Mouse (Mus musculus) lung, embryonic 15.5 days (tissue): Measurements from ENCODE around the gene Gm4559. TPM values are rescaled to one million over a fixed set of nuclear protein-coding genes. Genes with fewer than 3 reads are reported as not detected.
"Not testable (repeated sequence)": the region's sequence is repeated elsewhere in the genome, so short reads cannot be mapped to it uniquely, and the experiment has no call there.

Source experiments
- ATAC-seq: fragments of 200-750 bp; cut with Nextera tagmentation; 2 replicates; pipeline ENCODE4 v1.8.0; 2017; ENCODE audit warnings: moderate number of reproducible peaks, borderline replicate concordance; ENCODE audit not compliant: low FRiP score, low TSS enrichment; ENCODE audit errors: extremely low read depth
- H3K27ac ChIP-seq: fragments of 300-500 bp; sonication (generic); 2 replicates; pipeline ENCODE4 v1.5.1; 2015; ENCODE audit warnings: moderate library complexity, mild to moderate bottlenecking, inconsistent platforms
- H3K27me3 ChIP-seq: fragments of 300-500 bp; sonication (generic); 2 replicates; pipeline ENCODE4 v1.6.1; 2015; ENCODE audit warnings: inconsistent platforms
- H3K36me3 ChIP-seq: fragments of 300-500 bp; sonication (generic); 2 replicates; pipeline ENCODE4 v1.6.1; 2015; ENCODE audit warnings: inconsistent platforms
- H3K4me1 ChIP-seq: fragments of 300-500 bp; sonication (generic); 2 replicates; pipeline ENCODE4 v1.6.1; 2015; ENCODE audit warnings: inconsistent platforms
- H3K4me2 ChIP-seq: fragments of 300-500 bp; sonication (generic); 2 replicates; pipeline ENCODE4 v1.6.1; 2015; ENCODE audit warnings: inconsistent platforms, mild to moderate bottlenecking, moderate library complexity
- H3K4me3 ChIP-seq: fragments of 300-500 bp; sonication (generic); 2 replicates; pipeline ENCODE4 v1.5.1; 2015; ENCODE audit warnings: mild to moderate bottlenecking, inconsistent platforms
- H3K9ac ChIP-seq: fragments of 300-500 bp; sonication (generic); 2 replicates; pipeline ENCODE4 v1.6.1; 2015; ENCODE audit warnings: inconsistent platforms
- H3K9me3 ChIP-seq: fragments of 300-500 bp; sonication (generic); 2 replicates; pipeline ENCODE4 v1.6.1; 2016; ENCODE audit warnings: inconsistent platforms
- WGBS: fragments of 180-500 bp; shearing (Covaris S2); methylation state at CpG from one replicate; pipeline ENCODE4 v1.1.7; 2015; 5-methylcytosine and 5-hydroxymethylcytosine counted together
- polyA plus RNA-seq: library from polyadenylated mRNA; unstranded; fragments of >200 nt; fragmentation: Nextera tagmentation; extraction: Ambion mirVana; gene quantifications from 2 replicates; pipeline ENCODE4 v1.2.1, GENCODE M21; 2015

Gm4559 gene
- polyA plus RNA-seq, 1 experiment from 2014 or later = not detected

DNA sequence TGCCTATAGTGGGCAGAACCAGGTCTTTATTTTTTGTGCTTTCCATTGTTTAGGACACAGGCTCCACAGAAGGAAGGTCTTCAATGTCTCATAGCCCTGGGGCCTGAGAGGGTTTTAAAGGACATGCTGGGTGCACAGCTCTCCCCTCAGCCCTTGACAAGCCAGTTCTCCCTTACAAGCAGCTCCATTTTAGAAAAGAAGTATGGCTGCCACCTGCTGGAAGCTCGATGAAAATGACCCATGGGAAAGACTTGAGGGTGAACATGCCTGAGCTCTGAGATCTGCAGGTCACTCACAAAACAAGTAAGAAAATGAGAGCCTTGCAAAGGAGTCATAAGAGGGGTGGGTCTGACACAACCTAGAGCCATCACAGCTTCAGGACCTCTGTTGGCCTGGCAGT, 24.3 kb downstream of the Gm4559 start:
- no peaks in the 10 kb centered on the region for H3K9me3 ChIP-seq
- H3K36me3 ChIP-seq = no peaks in the 10 kb centered on the region
- H3K4me2 ChIP-seq = no peak overlapping the region
- H3K4me1 ChIP-seq = no peaks in the 10 kb centered on the region
- no peak for ATAC-seq
- H3K27me3 ChIP-seq = no peaks in the 10 kb centered on the region
- WGBS = 0% methylated on average over 1 of the region's 1 CpGs
- no peak overlapping the region for H3K27ac ChIP-seq
- H3K9ac ChIP-seq = no peak overlapping the region
- H3K4me3 ChIP-seq = no peak overlapping the region

DNA sequence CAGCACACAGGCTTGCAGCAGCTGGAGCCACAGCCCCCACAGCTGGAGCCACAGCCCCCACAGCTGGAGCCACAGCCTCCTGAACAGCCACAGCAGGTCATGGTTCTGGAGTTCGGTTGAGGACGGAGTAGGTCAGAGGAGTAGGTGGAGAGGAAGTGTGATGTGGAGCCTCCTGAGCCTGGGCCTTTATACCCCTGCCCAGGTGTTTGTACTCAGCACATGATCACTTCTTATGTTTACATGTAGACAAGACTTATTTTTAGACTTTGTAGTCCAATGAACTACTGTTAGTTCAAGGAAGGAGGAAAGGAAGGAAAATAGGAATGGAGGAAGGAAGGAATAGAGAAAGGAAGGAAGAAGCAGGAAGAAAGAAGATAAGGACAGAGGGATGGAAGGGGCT, 33.2 kb downstream of the Gm4559 start, which contains the start of gene Gm40460:
Gm40460 (minus strand) TSS at position 101 of the 400 bp plus-strand sequence.
- H3K9ac ChIP-seq = no peak within 1 kb of the TSS
- no peak for ATAC-seq
- H3K27me3 ChIP-seq = no peaks in the 10 kb centered on the region
- no peaks in the 10 kb centered on the region for H3K9me3 ChIP-seq
- H3K36me3 ChIP-seq = no peaks in the 10 kb centered on the region
- H3K4me1 ChIP-seq = no peaks in the 10 kb centered on the region
- H3K27ac ChIP-seq = no peak within 1 kb of the TSS
- 23% methylated on average over 2 of the region's 2 CpGs for WGBS
- no peak within 1 kb of the TSS for H3K4me2 ChIP-seq
- H3K4me3 ChIP-seq = no peak within 1 kb of the TSS

DNA sequence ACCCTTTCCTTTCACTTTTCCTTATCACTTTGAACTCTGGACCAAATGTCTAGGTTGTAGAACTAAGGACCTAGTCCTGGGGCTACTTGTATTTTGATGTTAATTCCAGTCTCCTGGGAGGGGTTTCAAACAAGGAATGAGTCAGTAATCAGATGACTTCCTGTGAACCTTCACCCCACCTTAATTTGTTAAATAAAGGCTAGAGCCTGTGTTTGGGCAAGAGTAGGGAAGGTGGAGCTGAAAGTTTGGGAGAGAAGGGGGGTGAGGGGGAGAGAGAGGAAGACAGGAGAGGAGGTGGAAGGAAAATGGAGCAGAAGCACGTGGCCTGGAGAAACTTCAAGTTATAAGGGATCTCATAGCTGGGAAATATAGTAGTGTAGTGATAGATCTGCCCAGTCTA, 42.6 kb downstream of the Gm4559 start:
- no peaks in the 10 kb centered on the region for H3K9me3 ChIP-seq
- 16% methylated on average over 1 of the region's 1 CpGs for WGBS
- no peak overlapping the region for H3K4me3 ChIP-seq
- H3K4me2 ChIP-seq = no peak overlapping the region
- no peak overlapping the region for H3K9ac ChIP-seq
- no peaks in the 10 kb centered on the region for H3K36me3 ChIP-seq
- H3K4me1 ChIP-seq = no peaks in the 10 kb centered on the region
- ATAC-seq = no peak
- no peaks in the 10 kb centered on the region for H3K27me3 ChIP-seq
- H3K27ac ChIP-seq = no peak overlapping the region

DNA sequence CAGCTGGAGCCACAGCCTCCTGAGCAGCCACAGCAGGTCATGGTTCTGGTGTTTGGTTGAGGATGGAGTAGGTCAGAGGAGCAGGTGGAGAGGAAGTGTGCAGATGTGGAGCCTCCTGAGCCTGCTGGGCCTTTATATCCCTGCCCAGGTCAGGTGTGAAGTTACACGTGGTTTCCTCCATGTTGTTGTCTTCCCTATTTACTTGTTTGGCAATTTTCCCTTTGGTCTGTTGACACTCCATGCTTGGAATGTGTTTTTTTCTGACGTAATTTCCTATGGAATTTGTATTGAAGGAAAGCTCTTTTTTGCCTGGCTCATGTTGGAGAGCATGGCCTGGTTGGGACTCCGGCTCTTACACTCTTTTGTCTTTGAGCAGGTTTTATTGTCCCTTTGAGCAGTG, 44.3 kb downstream of the Gm4559 start, which contains the start of gene Krtap5-5:
Krtap5-5 (minus strand) TSS at position 101 of the 400 bp plus-strand sequence.
- not testable (repeated sequence) for H3K36me3 ChIP-seq
- WGBS = 43% methylated on average over 3 of the region's 3 CpGs

DNA sequence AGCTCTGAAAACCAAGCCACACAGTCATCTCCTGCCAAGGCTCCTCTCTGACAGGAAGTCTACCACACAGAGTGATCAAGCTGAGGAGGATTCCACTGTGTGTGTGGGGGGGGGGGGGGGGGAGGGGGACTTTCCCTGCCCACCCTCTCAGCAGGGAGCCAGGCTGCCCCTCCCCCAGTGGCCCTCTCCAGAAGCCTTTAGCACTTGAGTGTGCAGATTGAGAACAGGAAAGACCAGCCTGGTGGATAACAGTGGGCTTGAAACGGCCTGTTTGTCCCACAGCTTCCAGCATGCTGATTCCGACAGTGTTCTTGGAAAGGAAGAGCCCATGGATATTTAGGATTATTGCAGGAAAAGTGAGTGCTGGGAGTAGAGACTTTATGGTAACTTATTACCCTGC, 49.6 kb downstream of the Gm4559 start:
- peak; percentile 49; the same call in 1 of the 2 replicates for ATAC-seq

More for the DNA sequence above, 44.3 kb downstream of the Gm4559 start, which contains the start of gene Krtap5-5:
- H3K27ac ChIP-seq, H3K9me3 ChIP-seq, H3K9ac ChIP-seq, H3K4me2 ChIP-seq, H3K4me1 ChIP-seq, H3K4me3 ChIP-seq, H3K27me3 ChIP-seq, ATAC-seq: not testable (repeated sequence)

More for the DNA sequence above, 49.6 kb downstream of the Gm4559 start:
- Histone ChIP-seq H3K9me3 (no peaks in the 10 kb centered on the region), H3K4me1 (peaks cover 7% of the 10 kb centered on the region; the same call in 1 of the 2 replicates), H3K27me3 (no peaks in the 10 kb centered on the region), H3K27ac (no peak overlapping the region; the same call in 1 of the 2 replicates), H3K9ac (no peak overlapping the region), H3K4me3 (no peak overlapping the region), H3K36me3 (no peaks in the 10 kb centered on the region), H3K4me2 (no peak overlapping the region; the same call in 1 of the 2 replicates)
- 20% methylated on average over 2 of the region's 2 CpGs for WGBS

Other genes with a start within 250 kb of the Gm4559 start
- gene Mob2, start 213.3 kb downstream of the Gm4559 start, polyA plus RNA-seq = 74.7 and 80.1 TPM in 2 replicates
- 2.5 and 2.7 TPM in 2 replicates for gene Dusp8, start 178.5 kb downstream of the Gm4559 start, polyA plus RNA-seq
- not detected in 2 replicates for gene Gm45618, start 153.6 kb downstream of the Gm4559 start, polyA plus RNA-seq
- not detected in 2 replicates for gene Gm39115, start 138.3 kb downstream of the Gm4559 start, polyA plus RNA-seq
- gene Gm45337, start 129.8 kb downstream of the Gm4559 start, polyA plus RNA-seq = not detected in 2 replicates
- gene Gm29735, start 117.2 kb downstream of the Gm4559 start, polyA plus RNA-seq = not detected in 2 replicates
- gene Gm4553, start 108.6 kb downstream of the Gm4559 start, polyA plus RNA-seq = not detected in 2 replicates
- gene Krtap5-2, start 98.4 kb downstream of the Gm4559 start, polyA plus RNA-seq = not detected in 2 replicates
- gene Gm10153, start 84.0 kb downstream of the Gm4559 start, polyA plus RNA-seq = not detected in 2 replicates
- not detected in 2 replicates for gene Krtap5-3, start 73.0 kb downstream of the Gm4559 start, polyA plus RNA-seq
- gene Gm7579, start 62.5 kb downstream of the Gm4559 start, polyA plus RNA-seq = not detected in 2 replicates
- not detected in 2 replicates for gene Krtap5-5, start 44.4 kb downstream of the Gm4559 start, polyA plus RNA-seq
- not detected in 2 replicates for gene Gm40460, start 33.3 kb downstream of the Gm4559 start, polyA plus RNA-seq
- not detected in 2 replicates for gene Gm2431, start 16.0 kb downstream of the Gm4559 start, polyA plus RNA-seq
- gene Krtap5-1, start 22.8 kb upstream of the Gm4559 start, polyA plus RNA-seq = not detected in 2 replicates
- not detected in 2 replicates for gene Krtap5-4, start 29.2 kb upstream of the Gm4559 start, polyA plus RNA-seq
- 5.4 and 5.7 TPM in 2 replicates for gene Ifitm10, start 99.4 kb upstream of the Gm4559 start, polyA plus RNA-seq
- 0.39 and 0.72 TPM in 2 replicates for gene Gm49369, start 108.3 kb upstream of the Gm4559 start, polyA plus RNA-seq
- gene Ctsd, start 113.7 kb upstream of the Gm4559 start, polyA plus RNA-seq = 272 and 299 TPM in 2 replicates
- 0.34 and 0.87 TPM in 2 replicates for gene Syt8, start 160.5 kb upstream of the Gm4559 start, polyA plus RNA-seq
- 2.4 and 7.4 TPM in 2 replicates for gene Tnni2, start 167.4 kb upstream of the Gm4559 start, polyA plus RNA-seq
- 125 and 130 TPM in 2 replicates for gene Lsp1, start 186.4 kb upstream of the Gm4559 start, polyA plus RNA-seq
- 2.5 and 5.1 TPM in 2 replicates for gene Tnnt3, start 224.5 kb upstream of the Gm4559 start, polyA plus RNA-seq